Mouse (Mus musculus) midbrain, embryonic 15.5 days (tissue): ENCODE data around the gene AW011738. TPM values are rescaled to one million over a fixed set of nuclear protein-coding genes. Genes with fewer than 3 reads are reported as not detected.

Source experiments
- ATAC-seq: fragments of 200-750 bp; cut with Nextera tagmentation; replicated peaks from 2 replicates; pipeline ENCODE4 v1.8.0; 2017; ENCODE audit warnings: moderate TSS enrichment
- H3K27ac ChIP-seq: fragments of 300-500 bp; sonication (generic); 2 replicates; pipeline ENCODE4 v1.5.1; 2015; ENCODE audit warnings: mild to moderate bottlenecking, inconsistent platforms
- H3K27me3 ChIP-seq: fragments of 300-500 bp; sonication (generic); replicated peaks from 2 replicates; pipeline ENCODE4 v1.6.1; 2015; ENCODE audit warnings: inconsistent platforms
- H3K36me3 ChIP-seq: fragments of 300-500 bp; sonication (generic); replicated peaks from 2 replicates; pipeline ENCODE4 v1.6.1; 2015; ENCODE audit warnings: inconsistent platforms
- H3K4me1 ChIP-seq: fragments of 300-500 bp; sonication (generic); 2 replicates; pipeline ENCODE4 v1.6.1; 2015; ENCODE audit warnings: inconsistent platforms
- H3K4me2 ChIP-seq: fragments of 300-500 bp; sonication (generic); 2 replicates; pipeline ENCODE4 v1.6.1; 2015; ENCODE audit warnings: inconsistent platforms, mild to moderate bottlenecking, moderate library complexity
- H3K4me3 ChIP-seq: fragments of 300-500 bp; sonication (generic); 2 replicates; pipeline ENCODE4 v1.5.1; 2015; ENCODE audit warnings: mild to moderate bottlenecking, inconsistent platforms
- H3K9ac ChIP-seq: fragments of 300-500 bp; sonication (generic); 2 replicates; pipeline ENCODE4 v1.6.1; 2015; ENCODE audit warnings: mild to moderate bottlenecking, inconsistent platforms
- H3K9me3 ChIP-seq: fragments of 300-500 bp; sonication (generic); 2 replicates; pipeline ENCODE4 v1.6.1; 2016; ENCODE audit warnings: inconsistent platforms
- WGBS: fragments of 180-500 bp; shearing (Covaris S2); methylation state at CpG from one replicate; pipeline ENCODE4 v1.1.7; 2015; ENCODE audit warnings: mixed read lengths; 5-methylcytosine and 5-hydroxymethylcytosine counted together
- polyA plus RNA-seq: library from polyadenylated mRNA; unstranded; fragments of >200 nt; fragmentation: Nextera tagmentation; extraction: Ambion mirVana; gene quantifications from 2 replicates; pipeline ENCODE4 v1.2.1, GENCODE M21; 2015

AW011738 gene
- polyA plus RNA-seq, 1 experiment from 2014 or later: 4.0 TPM

DNA sequence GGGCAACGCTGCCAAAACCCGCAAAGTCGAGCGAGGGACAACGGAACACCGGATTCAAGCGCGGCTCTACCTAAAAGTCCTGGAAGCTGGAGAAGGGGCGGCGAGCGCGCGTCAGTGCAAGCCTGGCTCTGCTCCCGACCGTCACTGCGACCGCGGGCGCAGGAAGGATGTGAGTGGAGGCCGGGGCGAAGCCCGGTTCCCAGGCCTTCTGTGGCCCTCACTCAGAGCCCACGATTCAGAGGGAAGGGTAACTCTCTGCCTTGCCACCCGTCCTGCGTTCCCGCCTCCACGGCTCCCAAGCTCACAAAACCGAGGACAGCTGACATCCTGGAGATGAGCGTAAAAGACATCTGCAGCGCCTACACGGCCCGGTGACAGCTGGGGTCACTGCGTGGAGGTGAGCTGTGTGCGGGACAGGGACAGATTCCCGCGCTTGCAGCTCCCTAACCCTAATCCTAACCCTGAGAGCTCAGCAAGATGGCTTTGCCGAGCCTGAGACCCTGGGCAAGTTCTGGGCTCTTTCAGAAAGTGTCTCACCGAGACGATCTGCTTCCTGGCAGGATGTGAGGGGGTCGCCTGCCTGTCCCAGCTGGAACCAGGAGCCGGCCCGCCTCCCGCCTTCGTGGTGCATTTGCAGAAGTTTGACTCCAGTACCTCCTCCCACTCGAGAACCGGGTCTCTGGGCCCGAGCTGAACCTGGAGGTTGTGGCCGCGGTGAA, 468 bp downstream of the AW011738 start:
- Histone ChIP-seq H3K4me1 (peaks cover 19% of the 10 kb centered on the region), H3K4me2 (peak overlapping the region; percentile 91), H3K27me3 (no peaks in the 10 kb centered on the region; the same call in 1 of the 2 replicates), H3K9me3 (no peaks in the 10 kb centered on the region), H3K27ac (peak overlapping the region; percentile 72), H3K36me3 (no peaks in the 10 kb centered on the region), H3K9ac (peak overlapping the region; percentile 49), H3K4me3 (peak overlapping the region; percentile 50)
- under 1% methylated on average over 49 of the region's 49 CpGs for WGBS
- peak; percentile 29; the same call in 1 of the 2 replicates for ATAC-seq

GRCm38 (mm10) chr4:156208872-156209271, 5.8 kb downstream of the AW011738 start:
- Histone ChIP-seq H3K4me2 (no peak overlapping the region), H3K27ac (no peak overlapping the region), H3K9me3 (no peaks in the 10 kb centered on the region), H3K27me3 (no peaks in the 10 kb centered on the region), H3K36me3 (no peaks in the 10 kb centered on the region), H3K9ac (no peak overlapping the region), H3K4me1 (peaks cover 5% of the 10 kb centered on the region), H3K4me3 (no peak overlapping the region)
- ATAC-seq: no peak
- WGBS: 84% methylated on average over 4 of the region's 4 CpGs

- no peak overlapping the region for H3K4me3 ChIP-seq
- no peak overlapping the region for H3K4me2 ChIP-seq
- H3K27me3 ChIP-seq: no peaks in the 10 kb centered on the region
- no peaks in the 10 kb centered on the region for H3K36me3 ChIP-seq
- H3K9ac ChIP-seq: no peak overlapping the region
- H3K27ac ChIP-seq: no peak overlapping the region
- 76% methylated on average over 13 of the region's 13 CpGs for WGBS
- H3K4me1 ChIP-seq: no peaks in the 10 kb centered on the region
- no peak for ATAC-seq
- no peaks in the 10 kb centered on the region for H3K9me3 ChIP-seq
Measured at GRCm38 (mm10) chr4:156209963-156210635, 7.0 kb downstream of the AW011738 start.

DNA sequence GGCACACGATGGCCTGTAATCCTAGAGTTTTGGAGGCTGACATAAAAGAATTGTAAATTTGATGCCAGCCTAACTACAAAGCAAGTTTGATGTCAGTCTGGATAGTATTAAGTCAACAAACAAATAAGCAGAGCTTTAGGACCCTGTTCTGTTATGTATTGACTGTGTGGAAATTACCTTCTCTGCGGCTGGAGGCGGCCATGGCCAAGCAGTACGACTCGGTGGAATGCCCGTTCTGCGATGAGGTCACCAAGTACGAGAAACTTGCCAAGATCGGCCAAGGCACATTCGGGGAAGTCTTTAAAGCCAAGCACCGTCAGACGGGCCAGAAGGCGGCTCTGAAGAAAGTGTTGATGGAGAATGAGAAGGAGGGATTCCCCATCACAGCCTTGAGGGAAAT, 10.0 kb downstream of the AW011738 start:
- no peaks in the 10 kb centered on the region for H3K27me3 ChIP-seq

GRCm38 (mm10) chr4:156215649-156216048, 12.5 kb downstream of the AW011738 start, which contains the start of gene Perm1:
TSS of gene Perm1 (plus strand) at chr4:156215868.
- Histone ChIP-seq H3K27me3 (no peaks in the 10 kb centered on the region), H3K9ac (no peak within 1 kb of the TSS), H3K36me3 (no peaks in the 10 kb centered on the region), H3K9me3 (no peaks in the 10 kb centered on the region), H3K4me3 (no peak within 1 kb of the TSS), H3K4me2 (no peak within 1 kb of the TSS), H3K27ac (no peak within 1 kb of the TSS), H3K4me1 (no peaks in the 10 kb centered on the region)
- WGBS: 88% methylated on average over 4 of the region's 4 CpGs
- no peak for ATAC-seq

More for the DNA sequence above, 10.0 kb downstream of the AW011738 start:
- Histone ChIP-seq H3K9ac (no peak overlapping the region), H3K27ac (no peak overlapping the region), H3K4me3 (no peak overlapping the region), H3K36me3 (no peaks in the 10 kb centered on the region), H3K9me3 (no peaks in the 10 kb centered on the region), H3K4me2 (no peak overlapping the region), H3K4me1 (no peaks in the 10 kb centered on the region)
- WGBS: 97% methylated on average over 13 of the region's 13 CpGs
- ATAC-seq: no peak

GRCm38 (mm10) chr4:156216196-156216595, 13.1 kb downstream of the AW011738 start:
- Histone ChIP-seq H3K4me1 (no peaks in the 10 kb centered on the region), H3K4me2 (no peak overlapping the region), H3K9me3 (no peaks in the 10 kb centered on the region), H3K27me3 (no peaks in the 10 kb centered on the region), H3K4me3 (no peak overlapping the region), H3K36me3 (no peaks in the 10 kb centered on the region), H3K27ac (no peak overlapping the region), H3K9ac (no peak overlapping the region)
- ATAC-seq: no peak
- 86% methylated on average over 2 of the region's 2 CpGs for WGBS

DNA sequence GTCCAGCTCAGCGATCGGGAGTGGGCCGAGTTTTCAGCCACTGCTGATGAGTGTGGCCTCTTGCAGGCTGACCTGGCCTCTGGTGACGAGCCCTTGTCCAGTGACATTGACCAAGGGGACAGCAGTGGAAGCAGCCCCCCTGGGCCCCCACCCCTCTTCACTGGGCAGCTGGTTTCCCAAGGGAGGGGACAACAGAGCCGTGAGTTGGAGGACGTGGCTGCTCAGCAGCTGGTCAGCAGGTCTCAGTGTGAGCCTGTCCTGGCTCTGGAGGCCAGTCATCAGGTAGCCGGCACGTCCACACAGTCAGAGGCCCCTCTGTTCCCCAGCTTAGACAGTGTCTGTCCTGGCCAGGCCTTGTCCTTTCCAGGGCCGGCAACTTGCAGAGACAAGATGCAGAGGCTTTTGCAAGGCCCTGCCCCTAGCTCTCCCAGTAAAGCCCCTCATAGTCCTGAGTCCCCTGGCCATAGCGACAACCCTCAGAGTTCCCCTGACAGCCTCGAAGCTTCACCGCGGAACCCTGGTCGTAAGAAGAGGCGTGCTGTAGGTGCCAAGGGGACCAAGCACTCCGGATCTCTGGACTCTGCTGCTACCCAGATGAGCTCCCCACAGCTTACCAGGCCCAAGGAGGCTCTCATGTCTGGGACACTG, 14.0 kb downstream of the AW011738 start:
- Histone ChIP-seq H3K36me3 (no peaks in the 10 kb centered on the region), H3K4me1 (no peaks in the 10 kb centered on the region), H3K4me2 (no peak overlapping the region), H3K9me3 (no peaks in the 10 kb centered on the region), H3K27me3 (no peaks in the 10 kb centered on the region), H3K4me3 (no peak overlapping the region), H3K27ac (no peak overlapping the region), H3K9ac (no peak overlapping the region)
- WGBS: 83% methylated on average over 16 of the region's 16 CpGs
- 0 out of 2 replicates have a peak, but pooled peaks have one; percentile 20 for ATAC-seq

GRCm38 (mm10) chr4:156217838-156218237, 14.7 kb downstream of the AW011738 start:
- Histone ChIP-seq H3K9me3 (no peaks in the 10 kb centered on the region), H3K4me2 (no peak overlapping the region), H3K36me3 (no peaks in the 10 kb centered on the region), H3K9ac (no peak overlapping the region), H3K4me1 (no peaks in the 10 kb centered on the region), H3K27me3 (no peaks in the 10 kb centered on the region), H3K4me3 (no peak overlapping the region), H3K27ac (no peak overlapping the region)
- no peak for ATAC-seq
- 80% methylated on average over 16 of the region's 16 CpGs for WGBS

DNA sequence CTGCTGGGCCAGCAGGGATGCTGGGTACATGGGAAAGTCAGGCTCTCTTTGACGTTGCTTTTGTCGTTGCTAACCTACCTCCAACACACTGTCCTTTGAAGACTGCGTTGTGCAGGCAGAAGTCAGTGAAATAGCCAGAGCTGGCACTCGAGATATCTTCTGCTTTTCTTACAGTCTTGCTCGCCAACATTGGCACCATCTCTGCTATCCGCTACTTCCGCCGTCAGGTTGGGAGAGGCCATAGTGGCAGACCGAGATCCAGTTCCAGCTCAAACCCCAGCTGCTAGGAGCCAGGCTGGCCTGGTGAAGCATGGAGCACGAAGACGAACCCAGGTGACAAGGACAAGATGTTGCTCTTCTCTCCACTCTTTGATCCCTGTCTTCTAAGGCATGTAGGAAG, 16.8 kb downstream of the AW011738 start:
- ATAC-seq: no peak
- no peak overlapping the region for H3K4me3 ChIP-seq
- WGBS: 91% methylated on average over 11 of the region's 11 CpGs

GRCm38 (mm10) chr4:156224276-156224675, 21.2 kb downstream of the AW011738 start:
- Histone ChIP-seq H3K4me1 (no peaks in the 10 kb centered on the region), H3K4me3 (no peak overlapping the region), H3K9me3 (no peaks in the 10 kb centered on the region), H3K36me3 (peaks cover 4% of the 10 kb centered on the region), H3K27ac (no peak overlapping the region), H3K27me3 (no peaks in the 10 kb centered on the region), H3K9ac (no peak overlapping the region), H3K4me2 (no peak overlapping the region)
- 89% methylated on average over 2 of the region's 2 CpGs for WGBS
- no peak for ATAC-seq

More for the DNA sequence above, 16.8 kb downstream of the AW011738 start:
- Histone ChIP-seq H3K27ac (no peak overlapping the region), H3K4me2 (no peak overlapping the region), H3K9ac (no peak overlapping the region), H3K9me3 (no peaks in the 10 kb centered on the region), H3K27me3 (no peaks in the 10 kb centered on the region), H3K36me3 (no peaks in the 10 kb centered on the region), H3K4me1 (no peaks in the 10 kb centered on the region)

- no peak for ATAC-seq
- Histone ChIP-seq H3K27me3 (no peaks in the 10 kb centered on the region), H3K9ac (no peak overlapping the region), H3K4me3 (no peak overlapping the region), H3K4me2 (no peak overlapping the region), H3K4me1 (no peaks in the 10 kb centered on the region; the same call in 1 of the 2 replicates), H3K9me3 (no peaks in the 10 kb centered on the region), H3K36me3 (peaks cover 32% of the 10 kb centered on the region), H3K27ac (no peak overlapping the region)
- WGBS: 35% methylated on average over 18 of the region's 18 CpGs
Measured at GRCm38 (mm10) chr4:156227752-156228392, 24.8 kb downstream of the AW011738 start.
